Mouse (Mus musculus) gastrocnemius, postnatal 25 days (tissue): Measurements from ENCODE around the gene Crebrf. TPM values are rescaled to one million over a fixed set of nuclear protein-coding genes. Genes with fewer than 3 reads are reported as not detected.

Source experiments
- DNase-seq: peaks from one replicate; pipeline ENCODE4 v3.0.0; 2022
- total RNA-seq, 2 experiments: library from RNA; stranded (reverse); gene quantifications; 1 replicate in 1 of 2; 2 replicates in 1 of 2; pipeline ENCODE4 v1.2.3; 2021

Crebrf gene
- total RNA-seq, 2 experiments from 2014 or later, result 21.7 to 24.0 TPM

DNA sequence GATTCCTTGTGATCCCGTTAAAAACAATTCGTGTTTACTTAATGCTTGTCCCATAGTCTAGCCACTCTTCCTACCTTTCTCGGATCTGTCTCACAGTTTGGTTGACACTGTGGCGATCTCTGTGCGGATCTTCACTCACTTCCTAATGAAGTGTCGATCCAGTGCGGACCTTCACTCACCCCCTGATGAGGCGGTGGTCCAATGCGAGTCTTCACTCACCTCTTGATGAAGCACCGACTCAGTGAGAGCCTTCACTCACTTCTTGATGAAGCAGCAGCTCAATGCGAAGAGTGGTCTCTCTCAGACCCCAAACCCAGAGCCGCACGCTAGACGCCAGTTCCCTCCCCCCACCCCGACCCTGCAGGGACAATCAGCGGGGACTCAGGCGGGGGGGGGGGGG, 110.7 kb downstream of the Crebrf start:
- DNase-seq, result no peak

Other genes with a start within 250 kb of the Crebrf start
- 10 to 100 TPM; 52.0 to 61.0 TPM for gene Ergic1, start 154.2 kb upstream of the Crebrf start, total RNA-seq
- gene Dusp1, start 153.5 kb upstream of the Crebrf start, total RNA-seq, result 10 to 100 TPM; 49.2 to 82.2 TPM
- 10 to 100 TPM; 29.7 to 43.1 TPM for gene Atp6v0e, start 52.4 kb upstream of the Crebrf start, total RNA-seq
- gene Bnip1, start 65.4 kb downstream of the Crebrf start, total RNA-seq, result 10 to 100 TPM; 20.6 to 23.7 TPM
- not detected for gene Nkx2-5, start 129.4 kb downstream of the Crebrf start, total RNA-seq
- gene Kifc5b, start 201.4 kb downstream of the Crebrf start, total RNA-seq, result under 1 TPM; 0.31 to 0.56 TPM
- 1 to 10 TPM; 5.1 to 5.9 TPM for gene Phf1, start 217.4 kb downstream of the Crebrf start, total RNA-seq
- 10 to 100 TPM; 83.7 to 87.0 TPM for gene Cuta, start 223.9 kb downstream of the Crebrf start, total RNA-seq
- 1 to 10 TPM; 2.7 to 4.7 TPM for gene Syngap1, start 225.6 kb downstream of the Crebrf start, total RNA-seq